Mouse (Mus musculus) splenic B cell, adult 2 months (primary cell): ENCODE measurements around the gene Utp11.

Experiments used
- DNase-seq: peaks from one replicate; pipeline ENCODE4 v3.0.0-alpha.2; 2011; ENCODE audit warnings: low read depth, low spot score
- H3K27me3 ChIP-seq: 2 replicates; pipeline ENCODE4 v1.6.1; 2012; ENCODE audit warnings: mild to moderate bottlenecking, low read length, moderate library complexity, mixed read lengths; ENCODE audit not compliant: control insufficient read depth, poor library complexity, insufficient read depth, severe bottlenecking
- H3K36me3 ChIP-seq: 2 replicates; pipeline ENCODE4 v1.6.1; 2012; ENCODE audit warnings: mild to moderate bottlenecking, low read length, moderate library complexity, mixed read lengths; ENCODE audit not compliant: control insufficient read depth, poor library complexity, insufficient read depth, severe bottlenecking

Gene Utp11

DNA sequence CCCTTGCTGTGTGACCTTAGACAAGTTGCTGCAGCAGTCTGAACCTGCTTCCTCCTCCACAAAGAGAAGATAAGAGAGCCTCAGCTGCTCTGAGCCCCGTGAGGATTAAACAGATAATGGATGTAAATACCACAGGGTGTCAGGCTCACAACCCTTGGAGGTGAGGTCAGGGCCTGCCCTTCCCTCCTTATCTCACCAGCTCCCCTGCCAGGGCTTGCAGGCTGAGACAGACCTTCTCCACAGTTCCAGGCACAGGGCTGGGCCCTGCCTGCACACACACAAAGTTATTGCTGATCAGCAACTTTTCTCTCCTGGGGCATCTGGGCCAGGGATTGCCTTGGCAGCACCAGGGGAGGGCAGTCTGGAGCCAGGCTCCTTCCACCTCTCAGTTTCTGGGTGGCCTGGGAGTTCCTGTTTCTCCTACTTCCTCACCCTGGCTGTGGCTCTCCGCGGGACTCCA, 48.4 kb downstream of the Utp11 start:
- Histone ChIP-seq H3K27me3 (no peaks in the 10 kb centered on the region), H3K36me3 (no peaks in the 10 kb centered on the region)
- no peak for DNase-seq

- no peaks in the 10 kb centered on the region for H3K27me3 ChIP-seq
- no peaks in the 10 kb centered on the region for H3K36me3 ChIP-seq
- DNase-seq = no peak
Measured at GRCm38 (mm10) chr4:124643859-124644258, 49.5 kb downstream of the Utp11 start.

DNA sequence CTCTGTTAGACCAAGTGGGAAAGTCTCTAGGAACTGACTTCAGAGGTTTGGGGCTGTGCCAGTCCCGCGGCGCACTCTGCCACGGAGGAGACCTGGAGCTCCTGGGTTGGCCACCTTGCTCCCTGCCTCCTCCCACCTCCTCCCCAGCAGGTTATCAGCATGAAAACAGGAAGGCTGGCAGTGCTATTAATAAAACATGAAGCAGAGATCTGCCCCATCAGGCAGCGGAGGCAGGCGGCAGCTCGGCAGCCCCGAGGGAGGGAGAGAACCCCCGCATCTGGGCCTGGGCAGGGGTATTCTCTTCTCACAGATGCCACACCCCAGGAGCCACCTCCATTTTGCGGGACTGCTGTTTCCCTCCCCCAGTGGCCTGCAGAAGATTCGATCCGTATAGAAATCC, 53.7 kb downstream of the Utp11 start:
- DNase-seq = no peak
- no peaks in the 10 kb centered on the region for H3K27me3 ChIP-seq
- no peaks in the 10 kb centered on the region for H3K36me3 ChIP-seq

DNA sequence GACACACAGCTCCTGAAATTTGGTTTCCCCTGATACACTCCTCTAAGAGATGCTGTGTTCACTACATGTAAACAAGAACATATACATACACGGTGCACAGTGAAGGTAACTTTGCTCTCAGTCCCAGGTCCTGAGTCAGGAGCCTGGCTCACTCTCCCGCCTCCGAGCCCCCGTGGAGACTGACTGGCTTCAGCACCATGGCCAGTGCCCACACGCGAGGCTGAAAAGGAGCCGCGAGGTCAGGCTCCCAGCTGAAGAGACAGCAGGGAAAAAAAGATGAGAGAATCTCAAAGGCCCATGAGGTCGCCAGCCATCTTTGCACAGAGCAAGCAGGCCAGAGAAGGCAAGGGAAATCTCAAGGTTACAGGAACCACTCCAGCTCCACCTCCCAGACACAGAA, 60.1 kb downstream of the Utp11 start:
- Histone ChIP-seq H3K27me3 (no peaks in the 10 kb centered on the region; the same call in 1 of the 2 replicates), H3K36me3 (no peaks in the 10 kb centered on the region)
- no peak for DNase-seq

- Histone ChIP-seq H3K36me3 (no peaks in the 10 kb centered on the region), H3K27me3 (no peaks in the 10 kb centered on the region; the same call in 1 of the 2 replicates)
- no peak for DNase-seq
Measured at GRCm38 (mm10) chr4:124632856-124633255, 60.5 kb downstream of the Utp11 start.

GRCm38 (mm10) chr4:124631456-124631855, 61.9 kb downstream of the Utp11 start:
- DNase-seq = no peak
- Histone ChIP-seq H3K27me3 (no peaks in the 10 kb centered on the region; the same call in 1 of the 2 replicates), H3K36me3 (no peaks in the 10 kb centered on the region)
